Mouse (Mus musculus) erythroblast, adult 5-6 weeks (primary cell): ENCODE data around the gene Hnrnpm. TPM values are rescaled to one million over a fixed set of nuclear protein-coding genes. Genes with fewer than 3 reads are reported as not detected.
"Not testable (repeated sequence)": the region's sequence is repeated elsewhere in the genome, so short reads cannot be mapped to it uniquely, and the experiment has no call there.

ENCODE experiments used
- ATAC-seq: replicated peaks from 2 replicates; pipeline ENCODE4 v1.8.0; 2016; ENCODE audit warnings: moderate number of reproducible peaks, mild to moderate bottlenecking, moderate TSS enrichment, inconsistent platforms; ENCODE audit not compliant: poor library complexity, low FRiP score, severe bottlenecking
- total RNA-seq, 2 experiments: library from RNA; stranded (forward) in 1 of 2; stranded (reverse) in 1 of 2; fragments of 150-400 nt in 1 of 2; fragments of 200-764, 138-1000 nt in 1 of 2; gene quantifications; 2 replicates each; pipeline versions ENCODE4 v1.2.3 to v1.2.4; 2015 to 2017; ENCODE audit warnings: low replicate concordance in 2 of 2

Gene Hnrnpm
- 1,242 and 1,297 TPM in 2 replicates for total RNA-seq (2015; ENCODE audit: low replicate concordance)
- total RNA-seq (2017; ENCODE audit: low replicate concordance) = 1,014 and 1,409 TPM in 2 replicates

- no peak for ATAC-seq
These were observed at the start of gene Hnrnpm for GRCm38 (mm10) chr17:33686760-33687159. Gene Hnrnpm, minus strand, starts transcription at chr17:33686860.

GRCm38 (mm10) chr17:33733526-33733925 lies 46.9 kb upstream of the Hnrnpm start:
- ATAC-seq = not testable (repeated sequence)

GRCm38 (mm10) chr17:33732556-33733083 lies 46.0 kb upstream of the Hnrnpm start:
- not testable (repeated sequence) for ATAC-seq

GRCm38 (mm10) chr17:33729215-33729614 lies 42.6 kb upstream of the Hnrnpm start:
- ATAC-seq = peak; percentile 79

- ATAC-seq = no peak
These were observed 41.7 kb upstream of the Hnrnpm start for GRCm38 (mm10) chr17:33728396-33728795.

- ATAC-seq = no peak
These were observed 33.2 kb upstream of the Hnrnpm start for GRCm38 (mm10) chr17:33719736-33720378.

GRCm38 (mm10) chr17:33718944-33719725 lies 32.5 kb upstream of the Hnrnpm start:
- peak; percentile 12; the same call in 1 of the 2 replicates for ATAC-seq

GRCm38 (mm10) chr17:33718384-33718881 lies 31.8 kb upstream of the Hnrnpm start, which contains the start of gene March2:
Gene March2, minus strand, starts transcription at chr17:33718670.
- peak; percentile 86 for ATAC-seq

GRCm38 (mm10) chr17:33717982-33718381 lies 31.3 kb upstream of the Hnrnpm start:
- no peak for ATAC-seq

- no peak for ATAC-seq
These were observed 30.6 kb upstream of the Hnrnpm start for GRCm38 (mm10) chr17:33717246-33717645.

- peak; percentile 61 for ATAC-seq
These were observed 28.1 kb upstream of the Hnrnpm start for GRCm38 (mm10) chr17:33714779-33715178.

GRCm38 (mm10) chr17:33713271-33713670 lies 26.6 kb upstream of the Hnrnpm start:
- peak; percentile 78 for ATAC-seq

GRCm38 (mm10) chr17:33709834-33710233 lies 23.2 kb upstream of the Hnrnpm start:
- ATAC-seq = no peak

- ATAC-seq = 0 out of 2 replicates have a peak, but pooled peaks have one; percentile 20
These were observed 16.4 kb upstream of the Hnrnpm start for GRCm38 (mm10) chr17:33703091-33703490.

- ATAC-seq = no peak
These were observed 15.5 kb upstream of the Hnrnpm start for GRCm38 (mm10) chr17:33702178-33702577.

GRCm38 (mm10) chr17:33695471-33695870 lies 8.8 kb upstream of the Hnrnpm start:
- ATAC-seq = no peak

GRCm38 (mm10) chr17:33685249-33685653 lies 1.4 kb downstream of the Hnrnpm start:
- ATAC-seq = peak; percentile 92

GRCm38 (mm10) chr17:33684671-33685231 lies 1.9 kb downstream of the Hnrnpm start:
- peak; percentile 65 for ATAC-seq

- no peak for ATAC-seq
These were observed 4.9 kb downstream of the Hnrnpm start for GRCm38 (mm10) chr17:33681767-33682166.

- ATAC-seq = no peak
These were observed 7.9 kb downstream of the Hnrnpm start for GRCm38 (mm10) chr17:33678771-33679170.
